Mouse (Mus musculus) myocyte (in vitro differentiated cells): ENCODE measurements around the gene 2900011O08Rik. TPM values are rescaled to one million over a fixed set of nuclear protein-coding genes. Genes with fewer than 3 reads are reported as not detected.

Experiments used
- H3K27me3 ChIP-seq: one replicate; pipeline ENCODE4 v1.6.1; 2011; ENCODE audit not compliant: control insufficient read depth, insufficient read depth, insufficient read length
- H3K36me3 ChIP-seq: one replicate; pipeline ENCODE4 v1.6.1; 2011; ENCODE audit not compliant: control insufficient read depth, insufficient read depth
- H3K4me2 ChIP-seq: one replicate; pipeline ENCODE4 v1.6.1; 2011; ENCODE audit warnings: low read depth, control low read depth
- H3K4me3 ChIP-seq: one replicate; pipeline ENCODE4 v1.5.1; 2011; ENCODE audit warnings: mild to moderate bottlenecking, control low read depth, moderate library complexity
- H3K79me2 ChIP-seq: one replicate; pipeline ENCODE4 v1.6.1; 2011; ENCODE audit not compliant: control insufficient read depth, insufficient read depth
- H3ac ChIP-seq: one replicate; pipeline ENCODE4 v1.6.1; 2011; ENCODE audit not compliant: control insufficient read depth, insufficient read length
- CEBPB ChIP-seq: IDR thresholded peaks from 2 replicates; pipeline ENCODE4 v1.6.1; 2011; ENCODE audit warnings: mild to moderate bottlenecking, moderate library complexity; ENCODE audit not compliant: poor library complexity, insufficient read depth, severe bottlenecking
- E2F4 ChIP-seq: IDR thresholded peaks from one replicate; pipeline ENCODE4 v1.6.1; 2011; ENCODE audit warnings: mild to moderate bottlenecking, control low read depth, moderate library complexity; ENCODE audit not compliant: insufficient read depth
- MAX ChIP-seq: IDR thresholded peaks from one replicate; pipeline ENCODE4 v1.6.1; 2011; ENCODE audit warnings: low read depth, mild to moderate bottlenecking, control low read depth
- MYOD1 ChIP-seq, 3 experiments: IDR thresholded peaks; one replicate each; pipeline ENCODE4 v1.6.1; 2011; ENCODE audit warnings: control low read depth in 2 of 3, low read depth in 2 of 3, mild to moderate bottlenecking in 2 of 3, moderate library complexity in 1 of 3; ENCODE audit not compliant: insufficient read length in 2 of 3, control insufficient read depth in 1 of 3
- MYOG ChIP-seq, 3 experiments: IDR thresholded peaks; one replicate each; pipeline ENCODE4 v1.6.1; 2011; ENCODE audit warnings: control low read depth in 2 of 3, low read depth in 2 of 3, mild to moderate bottlenecking in 2 of 3; ENCODE audit not compliant: insufficient read length in 2 of 3, control insufficient read depth in 1 of 3, insufficient read depth in 1 of 3
- POLR2A ChIP-seq: IDR thresholded peaks from one replicate; pipeline ENCODE4 v1.6.1; 2011; ENCODE audit warnings: low read depth, mild to moderate bottlenecking, control low read depth, moderate library complexity; ENCODE audit not compliant: insufficient read length
- POLR2AphosphoS2 ChIP-seq: IDR thresholded peaks from one replicate; pipeline ENCODE4 v1.6.1; 2011; ENCODE audit warnings: low read depth, control low read depth; ENCODE audit not compliant: insufficient read length
- REST ChIP-seq: IDR thresholded peaks from one replicate; pipeline ENCODE4 v1.6.1; 2011; ENCODE audit warnings: mild to moderate bottlenecking, control low read depth, moderate library complexity; ENCODE audit not compliant: insufficient read depth, insufficient read length
- SRF ChIP-seq: IDR thresholded peaks from one replicate; pipeline ENCODE4 v1.6.1; 2011; ENCODE audit warnings: low read depth; ENCODE audit not compliant: control insufficient read depth, insufficient read length
- TCF12 ChIP-seq: IDR thresholded peaks from one replicate; pipeline ENCODE4 v1.6.1; 2011; ENCODE audit warnings: mild to moderate bottlenecking, control low read depth; ENCODE audit not compliant: poor library complexity, insufficient read depth, severe bottlenecking
- TCF3 ChIP-seq: IDR thresholded peaks from one replicate; pipeline ENCODE4 v1.6.1; 2011; ENCODE audit warnings: low read depth, control low read depth; ENCODE audit not compliant: insufficient read length
- USF1 ChIP-seq: IDR thresholded peaks from one replicate; pipeline ENCODE4 v1.6.1; 2011; ENCODE audit warnings: low read depth, mild to moderate bottlenecking, control low read depth, moderate library complexity
- polyA plus RNA-seq: library from polyadenylated mRNA; unstranded; fragments of >200 nt; fragmentation: generic; extraction: Trizol; gene quantifications from one replicate; pipeline ENCODE4 v1.2.1, GENCODE M21; 2012; ENCODE audit warnings: missing spikeins

The 2900011O08Rik gene
- polyA plus RNA-seq, 1 experiment = 0.02 TPM

GRCm38 (mm10) chr16:14052221-14052620 lies 65.8 kb downstream of the 2900011O08Rik start:
- H3K4me3 ChIP-seq = no peak overlapping the region
- no peaks in the 10 kb centered on the region for H3K27me3 ChIP-seq
- H3K79me2 ChIP-seq = no peaks in the 10 kb centered on the region
- no peak overlapping the region for H3K4me2 ChIP-seq
- no peaks in the 10 kb centered on the region for H3K36me3 ChIP-seq
- TF ChIP-seq E2F4 (no peak), SRF (no peak), MYOD1 (IDR thresholded peaks at IDR 0.05; ENCODE audit: control insufficient read depth in 1 of 3, insufficient read length in 2 of 3, low read depth in 2 of 3) (no peak), POLR2A (no peak)
- H3ac ChIP-seq = no peak overlapping the region

GRCm38 (mm10) chr16:14053116-14053515 lies 66.7 kb downstream of the 2900011O08Rik start:
- Histone ChIP-seq H3K36me3 (no peaks in the 10 kb centered on the region), H3K4me2 (no peak overlapping the region), H3ac (no peak overlapping the region), H3K27me3 (no peaks in the 10 kb centered on the region), H3K4me3 (no peak overlapping the region), H3K79me2 (no peaks in the 10 kb centered on the region)
- no peak for TF ChIP-seq MYOG (IDR thresholded peaks at IDR 0.05; ENCODE audit: control insufficient read depth in 1 of 3, insufficient read depth in 1 of 3, insufficient read length in 2 of 3, low read depth in 2 of 3)
- TF ChIP-seq E2F4 = no peak
- no peak for TF ChIP-seq USF1
- no peak for TF ChIP-seq MAX
- TF ChIP-seq SRF = no peak

- Histone ChIP-seq H3ac (no peak overlapping the region), H3K27me3 (no peaks in the 10 kb centered on the region), H3K36me3 (no peaks in the 10 kb centered on the region), H3K79me2 (no peaks in the 10 kb centered on the region), H3K4me3 (no peak overlapping the region), H3K4me2 (no peak overlapping the region)
- no peak for TF ChIP-seq E2F4
- no peak for TF ChIP-seq SRF
- no peak for TF ChIP-seq TCF3
- no peak for TF ChIP-seq POLR2AphosphoS2
- no peak for TF ChIP-seq CEBPB
- TF ChIP-seq USF1 = no peak
- TF ChIP-seq MYOD1 (IDR thresholded peaks at IDR 0.05; ENCODE audit: control insufficient read depth in 1 of 3, insufficient read length in 2 of 3, low read depth in 2 of 3) = no peak
- TF ChIP-seq TCF12 = no peak
- TF ChIP-seq MYOG (IDR thresholded peaks at IDR 0.05; ENCODE audit: control insufficient read depth in 1 of 3, insufficient read depth in 1 of 3, insufficient read length in 2 of 3, low read depth in 2 of 3) = no peak
- TF ChIP-seq POLR2A = no peak
- TF ChIP-seq REST = no peak
- TF ChIP-seq MAX = no peak
Measured at GRCm38 (mm10) chr16:14055271-14055670, 68.9 kb downstream of the 2900011O08Rik start.

GRCm38 (mm10) chr16:14056734-14057133 lies 70.3 kb downstream of the 2900011O08Rik start:
- Histone ChIP-seq H3K4me3 (no peak overlapping the region), H3K79me2 (no peaks in the 10 kb centered on the region)
- TF ChIP-seq POLR2A (no peak), E2F4 (no peak), MYOG (IDR thresholded peaks at IDR 0.05; ENCODE audit: control insufficient read depth in 1 of 3, insufficient read depth in 1 of 3, insufficient read length in 2 of 3, low read depth in 2 of 3) (no peak), REST (no peak), CEBPB (no peak), MAX (no peak), SRF (no peak), TCF3 (no peak), MYOD1 (IDR thresholded peaks at IDR 0.05; ENCODE audit: control insufficient read depth in 1 of 3, insufficient read length in 2 of 3, low read depth in 2 of 3) (no peak), TCF12 (no peak), POLR2AphosphoS2 (no peak), USF1 (no peak)

GRCm38 (mm10) chr16:14058541-14058940 lies 72.1 kb downstream of the 2900011O08Rik start:
- no peak for TF ChIP-seq POLR2A
- no peak for TF ChIP-seq MAX
- no peak for TF ChIP-seq MYOG (IDR thresholded peaks at IDR 0.05; ENCODE audit: control insufficient read depth in 1 of 3, insufficient read depth in 1 of 3, insufficient read length in 2 of 3, low read depth in 2 of 3)
- no peak for TF ChIP-seq POLR2AphosphoS2
- TF ChIP-seq MYOD1 (IDR thresholded peaks at IDR 0.05; ENCODE audit: control insufficient read depth in 1 of 3, insufficient read length in 2 of 3, low read depth in 2 of 3) = no peak
- no peak for TF ChIP-seq TCF3
- no peak for TF ChIP-seq USF1
- TF ChIP-seq TCF12 = no peak
- TF ChIP-seq CEBPB = no peak
- TF ChIP-seq E2F4 = no peak
- no peak for TF ChIP-seq REST
- no peak for TF ChIP-seq SRF
- no peak overlapping the region for H3ac ChIP-seq
- no peaks in the 10 kb centered on the region for H3K27me3 ChIP-seq
- H3K4me2 ChIP-seq = no peak overlapping the region
- no peak overlapping the region for H3K4me3 ChIP-seq
- H3K36me3 ChIP-seq = no peaks in the 10 kb centered on the region
- no peaks in the 10 kb centered on the region for H3K79me2 ChIP-seq

More at GRCm38 (mm10) chr16:14056734-14057133, 70.3 kb downstream of the 2900011O08Rik start:
- Histone ChIP-seq H3K36me3 (no peaks in the 10 kb centered on the region), H3ac (no peak overlapping the region), H3K27me3 (no peaks in the 10 kb centered on the region), H3K4me2 (no peak overlapping the region)
